Mouse (Mus musculus) forebrain, embryonic 14.5 days (tissue): ENCODE data around the gene Tent5c. TPM values are rescaled to one million over a fixed set of nuclear protein-coding genes. Genes with fewer than 3 reads are reported as not detected.
A peak's percentile ranks its signal among the peaks of the same experiment; 100 is the strongest.

Experiments
- ATAC-seq: fragments of 200-750 bp; cut with Nextera tagmentation; 2 replicates; pipeline ENCODE4 v1.8.0; 2017; ENCODE audit warnings: mild to moderate bottlenecking, moderate library complexity
- DNase-seq: peaks from one replicate; pipeline ENCODE4 v3.0.0-alpha.2; 2015; ENCODE audit warnings: low spot score
- H3K27ac ChIP-seq: fragments of 300-500 bp; sonication (generic); 2 replicates; pipeline ENCODE4 v1.5.1; 2014; ENCODE audit warnings: low read depth, mild to moderate bottlenecking, control low read depth, low read length, moderate library complexity
- H3K27me3 ChIP-seq: fragments of 300-500 bp; sonication (generic); replicated peaks from 2 replicates; pipeline ENCODE4 v1.6.1; 2014; ENCODE audit warnings: low read length, control low read depth, mixed read lengths; ENCODE audit not compliant: control insufficient read depth, insufficient read depth
- H3K36me3 ChIP-seq: fragments of 300-500 bp; sonication (generic); 2 replicates; pipeline ENCODE4 v1.6.1; 2014; ENCODE audit warnings: low read length, control low read depth; ENCODE audit not compliant: control insufficient read depth, insufficient read depth
- H3K4me1 ChIP-seq: fragments of 300-500 bp; sonication (generic); 2 replicates; pipeline ENCODE4 v1.6.1; 2014; ENCODE audit warnings: antibody characterized with exemption, low read length, control low read depth; ENCODE audit not compliant: control insufficient read depth, insufficient read depth
- H3K4me2 ChIP-seq: fragments of 300-500 bp; sonication (generic); 2 replicates; pipeline ENCODE4 v1.6.1; 2014; ENCODE audit warnings: mild to moderate bottlenecking, control low read depth, low read length
- H3K4me3 ChIP-seq: fragments of 300-500 bp; sonication (generic); 2 replicates; pipeline ENCODE4 v1.5.1; 2014; ENCODE audit warnings: low read depth, low read length, control low read depth
- H3K9ac ChIP-seq: fragments of 300-500 bp; sonication (generic); 2 replicates; pipeline ENCODE4 v1.6.1; 2014; ENCODE audit warnings: mild to moderate bottlenecking, low read length, control low read depth, moderate library complexity
- H3K9me3 ChIP-seq: fragments of 300-500 bp; sonication (generic); replicated peaks from 2 replicates; pipeline ENCODE4 v1.6.1; 2016; ENCODE audit warnings: low read length, control low read depth, mixed read lengths; ENCODE audit not compliant: control insufficient read depth
- WGBS: fragments of 180-500 bp; shearing (Covaris S2); extraction: QIAGEN DNeasy Blood & Tissue Kit; methylation state at CpG from one replicate; pipeline ENCODE4 v1.1.7; 2014; 5-methylcytosine and 5-hydroxymethylcytosine counted together
- polyA plus RNA-seq: library from polyadenylated mRNA; unstranded; fragments of >200 nt; fragmentation: Nextera tagmentation; extraction: Ambion mirVana; gene quantifications from 2 replicates; pipeline ENCODE4 v1.2.1, GENCODE M21; 2014

The Tent5c gene
- polyA plus RNA-seq: 1.9 and 2.9 TPM in 2 replicates

DNA sequence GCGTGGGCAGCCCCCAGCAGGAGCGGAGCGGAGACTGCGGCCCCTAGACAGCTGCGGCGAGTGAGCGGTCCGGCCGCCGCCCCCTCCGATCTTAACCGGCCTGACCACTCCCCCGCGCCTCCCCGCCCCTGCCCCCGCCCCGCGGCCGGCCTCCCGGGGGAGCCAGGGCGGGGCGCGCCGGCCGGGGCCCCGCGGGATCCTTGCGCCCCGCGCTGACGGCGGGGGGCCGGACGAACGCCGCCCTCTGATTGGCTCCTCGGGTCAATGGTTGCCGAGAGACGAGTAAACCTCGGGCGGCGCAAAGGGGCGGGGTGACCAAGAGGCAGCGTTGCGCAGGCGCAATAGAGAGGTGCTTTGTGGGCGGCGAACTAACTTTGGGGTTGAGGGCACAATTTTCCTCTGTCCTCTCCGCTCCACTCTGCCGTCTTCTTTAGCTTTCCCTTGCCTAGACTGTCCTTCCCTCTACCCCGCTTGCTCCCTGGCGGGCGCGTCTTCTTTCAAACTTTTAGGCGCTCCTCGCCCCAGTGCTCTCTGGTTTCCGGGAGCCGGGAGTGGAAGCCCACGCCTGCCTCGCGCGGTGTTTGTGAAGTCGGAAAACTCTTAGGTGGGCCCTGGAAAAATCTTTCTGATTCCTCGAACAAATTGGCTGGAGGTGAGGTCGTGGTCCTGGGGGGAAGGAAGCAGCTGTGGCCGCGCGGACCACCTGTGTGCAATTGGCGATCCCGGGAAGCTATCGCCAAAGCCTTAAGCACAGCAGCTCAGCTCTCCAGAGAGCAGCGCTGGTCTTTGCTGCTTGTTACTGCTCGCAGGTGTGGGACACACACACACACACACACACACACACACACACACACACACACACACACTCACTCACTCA, at the start of gene Tent5c:
Gene Tent5c (minus strand): TSS at position 192 of the 877 bp plus-strand sequence.
- H3K9ac ChIP-seq: peak within 1 kb of the TSS; percentile 60
- H3K4me2 ChIP-seq: peak within 1 kb of the TSS; percentile 99
- under 1% methylated on average over 46 of the region's 73 CpGs for WGBS
- peaks cover 2% of the 10 kb centered on the region; the same call in 1 of the 2 replicates for H3K4me1 ChIP-seq
- ATAC-seq (peak; percentile 95), DNase-seq (peak; percentile 96)
- H3K27ac ChIP-seq: no peak within 1 kb of the TSS
- no peaks in the 10 kb centered on the region for H3K9me3 ChIP-seq
- H3K4me3 ChIP-seq: peak within 1 kb of the TSS; percentile 58
- peaks cover 15% of the 10 kb centered on the region for H3K27me3 ChIP-seq
- no peaks in the 10 kb centered on the region for H3K36me3 ChIP-seq

DNA sequence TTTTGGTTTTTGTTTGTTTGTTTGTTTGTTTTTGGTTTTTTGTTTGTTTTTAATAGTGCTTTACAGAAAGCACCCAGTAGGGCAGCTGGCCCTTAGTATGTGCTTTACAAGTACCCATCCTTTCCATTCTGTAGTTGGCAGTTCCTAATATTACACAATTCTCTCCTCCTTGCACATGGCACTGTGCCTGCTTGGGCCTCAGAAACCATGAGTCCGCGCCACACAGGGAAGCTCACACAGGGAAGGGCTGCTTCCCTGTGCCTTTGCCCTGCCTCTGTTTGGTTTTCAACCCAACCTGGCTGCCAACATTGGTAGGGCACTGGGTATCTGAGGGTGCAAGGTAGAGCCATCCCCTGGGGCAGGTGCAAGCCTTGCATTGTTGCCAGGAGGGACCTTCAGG, 47.6 kb upstream of the Tent5c start:
- H3K9me3 ChIP-seq: no peaks in the 10 kb centered on the region
- H3K4me3 ChIP-seq: no peak overlapping the region
- no peaks in the 10 kb centered on the region for H3K36me3 ChIP-seq
- no peak overlapping the region for H3K4me2 ChIP-seq
- no peaks in the 10 kb centered on the region for H3K27me3 ChIP-seq
- no peaks in the 10 kb centered on the region for H3K4me1 ChIP-seq
- H3K27ac ChIP-seq: no peak overlapping the region
- 96% methylated on average over 2 of the region's 2 CpGs for WGBS
- DNase-seq: no peak
- H3K9ac ChIP-seq: no peak overlapping the region
- ATAC-seq: no peak

DNA sequence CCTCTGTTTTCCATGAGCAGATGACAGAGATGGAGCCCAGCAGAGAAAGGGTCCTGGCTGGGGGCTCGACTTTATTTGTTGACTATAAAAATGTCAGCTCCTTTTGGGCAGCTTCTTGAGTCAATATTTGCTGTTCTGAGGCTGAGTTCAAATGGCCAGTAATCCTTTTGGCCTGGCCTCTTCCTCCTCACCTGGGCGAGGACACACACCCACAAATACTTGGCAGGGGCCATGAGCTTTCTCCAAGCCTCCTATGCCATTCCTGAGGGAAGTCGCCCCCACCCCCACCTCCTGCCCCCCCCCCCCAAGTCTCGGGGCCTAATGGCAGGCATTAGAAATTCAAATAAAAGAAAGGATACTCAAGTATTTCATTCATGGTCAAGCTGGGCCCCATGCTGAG, 46.8 kb upstream of the Tent5c start:
- 67% methylated on average over 4 of the region's 4 CpGs for WGBS
- H3K27ac ChIP-seq: no peak overlapping the region
- H3K4me2 ChIP-seq: no peak overlapping the region
- ATAC-seq: no peak
- H3K36me3 ChIP-seq: no peaks in the 10 kb centered on the region
- no peaks in the 10 kb centered on the region for H3K4me1 ChIP-seq
- H3K9me3 ChIP-seq: no peaks in the 10 kb centered on the region
- no peak overlapping the region for H3K4me3 ChIP-seq
- DNase-seq: no peak
- no peaks in the 10 kb centered on the region for H3K27me3 ChIP-seq
- no peak overlapping the region for H3K9ac ChIP-seq

DNA sequence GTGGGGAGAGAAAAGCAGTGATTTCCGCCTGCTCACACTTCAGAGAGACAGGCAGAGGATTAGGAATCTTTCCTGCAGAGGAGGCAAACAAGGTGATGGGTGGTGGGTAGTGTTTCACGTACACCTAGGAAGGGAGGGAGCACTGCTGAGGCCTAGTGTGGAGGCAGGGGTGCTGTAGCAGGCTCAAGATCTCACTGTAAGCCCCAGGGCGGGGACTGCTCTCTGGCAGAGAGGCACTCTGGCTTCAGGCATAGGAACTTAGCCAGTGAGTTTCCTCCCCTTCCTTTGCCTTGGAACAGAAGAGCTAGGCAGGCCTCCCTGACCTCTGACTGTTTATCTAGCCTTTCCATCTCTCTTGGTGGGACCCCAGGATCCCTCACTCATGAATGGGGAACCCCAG, 46.2 kb upstream of the Tent5c start:
- H3K4me3 ChIP-seq: no peak overlapping the region
- 60% methylated on average over 3 of the region's 3 CpGs for whole genome bisulfite sequencing
- no peaks in the 10 kb centered on the region for H3K9me3 ChIP-seq
- no peaks in the 10 kb centered on the region for H3K27me3 ChIP-seq
- DNase-seq (no peak), ATAC-seq (no peak)
- H3K4me1 ChIP-seq: no peaks in the 10 kb centered on the region
- H3K36me3 ChIP-seq: no peaks in the 10 kb centered on the region
- H3K4me2 ChIP-seq: no peak overlapping the region
- no peak overlapping the region for H3K9ac ChIP-seq
- no peak overlapping the region for H3K27ac ChIP-seq

DNA sequence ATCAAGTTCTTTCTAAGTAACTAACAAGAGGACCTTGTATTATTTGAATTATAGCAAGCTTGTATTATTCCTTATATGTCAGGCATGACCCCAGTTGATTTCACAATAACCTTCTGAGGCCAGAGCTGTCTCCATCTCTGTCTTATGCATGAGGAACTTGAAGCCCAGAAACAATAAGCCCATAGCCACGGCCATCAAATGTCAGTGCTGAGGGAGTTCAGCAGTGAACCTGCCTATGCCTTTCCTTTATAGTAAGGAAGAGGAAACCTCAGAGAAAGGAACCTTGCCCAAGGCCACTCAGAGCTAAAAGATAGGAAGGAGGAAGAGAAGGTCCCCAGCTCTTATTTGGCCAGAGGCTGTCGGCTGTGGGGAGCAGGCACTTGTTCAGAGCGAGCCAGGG, 45.3 kb upstream of the Tent5c start:
- ATAC-seq: no peak
- Histone ChIP-seq H3K4me3 (no peak overlapping the region), H3K27me3 (no peaks in the 10 kb centered on the region), H3K9me3 (no peaks in the 10 kb centered on the region), H3K36me3 (no peaks in the 10 kb centered on the region), H3K27ac (no peak overlapping the region), H3K4me1 (no peaks in the 10 kb centered on the region), H3K9ac (no peak overlapping the region), H3K4me2 (no peak overlapping the region)
- 87% methylated on average over 3 of the region's 3 CpGs for WGBS
- no peak for DNase-seq

DNA sequence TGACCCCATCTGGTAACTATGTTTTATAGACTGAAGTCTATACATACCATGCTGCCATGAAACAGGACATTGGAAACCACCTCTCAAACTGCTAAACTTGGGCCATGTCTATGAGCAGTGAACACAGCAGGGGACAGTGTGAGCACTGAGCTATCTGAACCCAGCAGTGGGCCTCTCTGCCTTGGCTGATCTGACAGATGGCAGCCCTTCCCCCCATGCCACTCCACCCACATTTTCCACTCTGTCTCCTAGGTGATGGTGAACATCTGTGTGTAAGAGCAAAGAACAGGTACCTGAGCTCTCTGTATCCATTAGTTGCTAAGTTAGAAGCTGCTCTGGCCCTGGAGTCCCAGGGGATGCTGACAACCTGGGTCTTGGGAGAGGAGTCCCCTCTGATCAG, 44.3 kb upstream of the Tent5c start:
- no peak for ATAC-seq
- no peak overlapping the region for H3K27ac ChIP-seq
- no peak for DNase-seq
- H3K9me3 ChIP-seq: no peaks in the 10 kb centered on the region
- no peak overlapping the region for H3K4me3 ChIP-seq
- no peaks in the 10 kb centered on the region for H3K27me3 ChIP-seq
- H3K36me3 ChIP-seq: no peaks in the 10 kb centered on the region
- no peak overlapping the region for H3K4me2 ChIP-seq
- H3K9ac ChIP-seq: no peak overlapping the region
- H3K4me1 ChIP-seq: no peaks in the 10 kb centered on the region

DNA sequence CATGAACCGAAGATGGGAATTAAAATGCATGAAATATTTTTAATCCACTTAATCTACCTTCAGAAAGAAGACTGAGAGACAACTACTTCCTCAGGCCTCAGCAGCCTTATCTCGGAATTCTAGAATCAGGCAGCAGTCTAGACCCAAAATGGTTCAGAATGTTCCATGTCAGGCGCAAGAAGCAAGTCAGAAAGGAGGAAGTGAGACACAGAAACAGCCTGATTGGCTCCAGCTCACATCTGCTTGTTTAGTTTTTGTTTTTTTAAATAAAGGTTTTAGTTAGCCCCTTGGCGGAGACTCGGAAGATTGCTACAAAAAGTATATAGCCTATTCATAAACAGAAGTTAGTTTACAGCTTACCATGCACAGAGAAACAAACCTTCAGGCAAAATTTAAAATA, 41.8 kb upstream of the Tent5c start:
- H3K27me3 ChIP-seq: no peaks in the 10 kb centered on the region

DNA sequence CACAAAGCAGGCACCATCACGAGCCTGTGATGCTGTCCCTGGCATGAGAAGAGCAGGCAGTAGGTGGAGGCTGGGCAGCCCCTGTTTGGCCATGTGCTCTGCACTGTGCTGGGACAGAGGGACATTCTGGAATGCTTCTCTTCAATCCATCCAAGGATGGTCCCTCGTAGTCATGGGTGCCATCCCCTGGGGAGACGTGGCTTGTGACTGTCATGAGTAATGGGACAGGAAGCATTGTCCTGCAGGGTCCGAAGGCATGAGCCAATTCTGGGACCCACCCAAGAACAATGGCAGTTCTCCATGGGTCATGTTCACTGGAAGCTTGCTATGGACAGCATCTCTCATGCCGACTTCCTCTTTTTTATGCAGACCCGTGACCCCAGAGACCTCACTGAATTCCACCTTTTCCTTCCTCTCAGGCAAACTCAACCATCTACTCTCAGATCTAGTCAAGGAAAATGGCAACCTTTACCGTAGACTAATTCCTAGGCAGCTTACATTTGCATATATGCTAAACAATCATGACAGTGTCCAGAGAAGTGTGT, 41.2 kb upstream of the Tent5c start:
- Histone ChIP-seq H3K27ac (no peak overlapping the region), H3K36me3 (no peaks in the 10 kb centered on the region)

More for the DNA sequence above, 41.8 kb upstream of the Tent5c start:
- H3K9me3 ChIP-seq: no peaks in the 10 kb centered on the region
- H3K4me1 ChIP-seq: no peaks in the 10 kb centered on the region
- ATAC-seq (no peak), DNase-seq (no peak)
- H3K36me3 ChIP-seq: no peaks in the 10 kb centered on the region
- no peak overlapping the region for H3K27ac ChIP-seq
- 95% methylated on average over 5 of the region's 5 CpGs for WGBS
- H3K4me2 ChIP-seq: no peak overlapping the region
- H3K9ac ChIP-seq: no peak overlapping the region
- H3K4me3 ChIP-seq: no peak overlapping the region

DNA sequence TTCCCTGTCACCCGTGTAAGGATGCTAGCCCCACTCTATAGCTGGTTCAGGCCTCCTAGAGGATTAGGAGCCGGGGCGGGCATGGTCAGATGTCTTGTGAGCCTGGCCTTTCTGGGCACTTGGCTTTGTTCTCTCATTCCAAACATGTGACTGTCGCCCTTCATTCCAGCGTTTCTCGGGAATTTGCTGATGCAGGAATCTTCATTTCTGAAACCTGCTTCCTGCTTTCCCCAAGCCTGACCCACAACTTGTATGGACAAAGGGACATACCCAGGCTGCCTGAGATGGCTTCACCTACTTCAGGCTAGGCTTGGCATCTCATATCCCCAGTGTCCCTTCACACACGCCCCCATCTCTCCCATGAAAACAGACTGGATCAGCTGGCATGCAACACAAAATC, 33.5 kb upstream of the Tent5c start:
- 77% methylated on average over 7 of the region's 7 CpGs for WGBS
- no peak overlapping the region for H3K27ac ChIP-seq
- H3K27me3 ChIP-seq: no peaks in the 10 kb centered on the region
- no peaks in the 10 kb centered on the region for H3K4me1 ChIP-seq
- no peak overlapping the region for H3K4me2 ChIP-seq
- H3K36me3 ChIP-seq: no peaks in the 10 kb centered on the region
- DNase-seq: no peak
- H3K4me3 ChIP-seq: no peak overlapping the region
- no peak for ATAC-seq
- no peak overlapping the region for H3K9ac ChIP-seq
- H3K9me3 ChIP-seq: no peaks in the 10 kb centered on the region

More for the DNA sequence above, 41.2 kb upstream of the Tent5c start:
- Histone ChIP-seq H3K4me1 (no peaks in the 10 kb centered on the region), H3K9ac (no peak overlapping the region), H3K4me3 (no peak overlapping the region), H3K9me3 (no peaks in the 10 kb centered on the region), H3K4me2 (no peak overlapping the region), H3K27me3 (no peaks in the 10 kb centered on the region)
- DNase-seq (no peak), ATAC-seq (no peak)
- WGBS: 92% methylated on average over 7 of the region's 7 CpGs
